Mouse (Mus musculus) CH12.LX (cell line): ENCODE measurements around the gene Mfsd14a.

ENCODE experiments used
- CTCF ChIP-seq, 2 experiments: IDR thresholded peaks in 1 of 2; conservative IDR thresholded peaks in 1 of 2; 2 replicates each; pipeline ENCODE4 v1.5.1; 2011 to 2012; ENCODE audit warnings: low read depth in 2 of 2, low read length in 2 of 2, improper control_type of control experiment in 1 of 2, inconsistent platforms in 1 of 2, mild to moderate bottlenecking in 1 of 2, moderate library complexity in 1 of 2
- ETS1 ChIP-seq: conservative IDR thresholded peaks from 2 replicates; pipeline ENCODE4 v1.6.1; 2012; ENCODE audit warnings: low read depth, mild to moderate bottlenecking, inconsistent platforms, low read length, improper control_type of control experiment, moderate library complexity
- IRF4 ChIP-seq: IDR thresholded peaks from 2 replicates; pipeline ENCODE4 v1.6.1; 2014; ENCODE audit warnings: low read depth, mild to moderate bottlenecking, inconsistent platforms, low read length, improper control_type of control experiment

DNA sequence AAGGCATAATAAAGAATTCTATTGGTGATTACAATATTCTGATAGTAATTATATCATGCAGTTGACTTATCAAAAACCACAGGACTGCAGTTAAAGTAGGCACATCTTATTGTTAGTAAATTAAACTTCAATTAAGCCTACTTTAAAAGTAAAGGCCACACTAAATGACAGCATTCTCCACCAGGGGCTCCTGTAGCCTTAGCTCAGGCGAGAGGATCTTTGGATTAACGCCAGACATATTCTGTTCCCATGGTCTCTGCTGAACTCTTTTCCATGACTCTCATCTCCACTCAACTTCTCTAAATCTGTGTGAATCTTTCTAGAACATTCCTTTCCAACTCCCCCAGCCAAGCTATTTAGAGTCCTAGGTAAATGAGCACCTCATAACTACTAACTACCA lies 36.3 kb upstream of the Mfsd14a start:
- TF ChIP-seq CTCF (conservative IDR thresholded peaks at IDR 0.05 in 1 of 2, IDR thresholded peaks at IDR 0.05 in 1 of 2; ENCODE audit: low read depth in 2 of 2, low read length in 2 of 2) (no peak), IRF4 (no peak), ETS1 (no peak)
